Mouse (Mus musculus) heart, embryonic 15.5 days (tissue): ENCODE results near the gene Gm15093. TPM values are rescaled to one million over a fixed set of nuclear protein-coding genes. Genes with fewer than 3 reads are reported as not detected.
"Not testable (repeated sequence)": the region's sequence is repeated elsewhere in the genome, so short reads cannot be mapped to it uniquely, and the experiment has no call there.

Experiments
- ATAC-seq: fragments of 200-750 bp; cut with Nextera tagmentation; replicated peaks from 2 replicates; pipeline ENCODE4 v1.8.0; 2017; ENCODE audit warnings: low read depth, moderate TSS enrichment; ENCODE audit not compliant: insufficient number of reproducible peaks, insufficient read depth, low FRiP score
- H3K27ac ChIP-seq: fragments of 300-500 bp; sonication (generic); 2 replicates; pipeline ENCODE4 v1.5.1; 2015; ENCODE audit warnings: mild to moderate bottlenecking, inconsistent platforms
- H3K27me3 ChIP-seq: fragments of 300-500 bp; sonication (generic); 2 replicates; pipeline ENCODE4 v1.6.1; 2015; ENCODE audit warnings: inconsistent platforms
- H3K36me3 ChIP-seq: fragments of 300-500 bp; sonication (generic); 2 replicates; pipeline ENCODE4 v1.6.1; 2015; ENCODE audit warnings: mild to moderate bottlenecking, inconsistent platforms
- H3K4me1 ChIP-seq: fragments of 300-500 bp; sonication (generic); replicated peaks from 2 replicates; pipeline ENCODE4 v1.6.1; 2015; ENCODE audit warnings: inconsistent platforms
- H3K4me2 ChIP-seq: fragments of 300-500 bp; sonication (generic); 2 replicates; pipeline ENCODE4 v1.6.1; 2015; ENCODE audit warnings: inconsistent platforms, mild to moderate bottlenecking, moderate library complexity
- H3K4me3 ChIP-seq: fragments of 300-500 bp; sonication (generic); 2 replicates; pipeline ENCODE4 v1.5.1; 2015; ENCODE audit warnings: mild to moderate bottlenecking, inconsistent platforms
- H3K9ac ChIP-seq: fragments of 300-500 bp; sonication (generic); 2 replicates; pipeline ENCODE4 v1.6.1; 2015; ENCODE audit warnings: mild to moderate bottlenecking, inconsistent platforms
- H3K9me3 ChIP-seq: fragments of 300-500 bp; sonication (generic); replicated peaks from 2 replicates; pipeline ENCODE4 v1.6.1; 2016; ENCODE audit warnings: inconsistent platforms
- WGBS: fragments of 180-500 bp; shearing (Covaris S2); methylation state at CpG from one replicate; pipeline ENCODE4 v1.1.7; 2015; ENCODE audit warnings: mixed read lengths; 5-methylcytosine and 5-hydroxymethylcytosine counted together
- polyA plus RNA-seq: library from polyadenylated mRNA; unstranded; fragments of >200 nt; fragmentation: Nextera tagmentation; extraction: Ambion mirVana; gene quantifications from 2 replicates; pipeline ENCODE4 v1.2.1, GENCODE M21; 2015

Gene Gm15093
- polyA plus RNA-seq = not detected in 2 replicates

- not testable (repeated sequence) for H3K4me3 ChIP-seq, H3K36me3 ChIP-seq, ATAC-seq, H3K9me3 ChIP-seq, H3K27ac ChIP-seq, H3K9ac ChIP-seq, H3K4me2 ChIP-seq, H3K4me1 ChIP-seq, H3K27me3 ChIP-seq
- no CpG with 5 or more reads among the region's 1 CpGs for WGBS
These were observed at the start of gene Gm15093 for GRCm38 (mm10) chrX:149272077-149272476. TSS of gene Gm15093 (plus strand) at chrX:149272377.

Other genes with a start within 250 kb of the Gm15093 start
- not detected in 2 replicates for gene Ott, start 198.1 kb upstream of the Gm15093 start, polyA plus RNA-seq
- not detected in 2 replicates for gene Gm15085, start 175.2 kb downstream of the Gm15093 start, polyA plus RNA-seq